8 mouse cellular contexts compared by ENCODE assay signal in the genomic region with DNA sequence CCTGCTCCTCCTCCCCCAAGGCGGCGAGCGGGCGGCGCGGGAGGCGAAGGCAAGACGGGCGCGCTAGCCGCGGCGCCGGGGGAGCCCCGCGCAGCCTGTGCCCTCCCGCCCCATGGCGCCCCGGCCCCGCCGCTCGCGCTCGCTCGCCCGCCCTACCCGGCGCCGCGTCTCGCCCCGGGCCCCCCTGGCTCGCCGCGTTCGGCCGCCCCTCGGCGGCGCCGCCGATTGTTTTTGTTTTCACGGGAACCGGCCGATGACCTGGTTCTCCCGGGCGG. TPM values are rescaled to one million over a fixed set of nuclear protein-coding genes. Genes with fewer than 3 reads are reported as not detected.
A peak's percentile ranks its signal among the peaks of the same experiment; 100 is the strongest.
DNase-seq lines count a peak whose midpoint lies in the region; ATAC-seq and TF ChIP-seq lines count a peak whose summit lies in the region.

No protein-coding gene starts in this region.

- H3K4me3 ChIP-seq in left cerebral cortex, adult 2 months: peak overlapping the region; percentile 79
- peak overlapping the region; percentile 98 for H3K4me3 ChIP-seq in embryonic facial prominence, embryonic 10.5 days
- peak overlapping the region; percentile 94 for H3K4me3 ChIP-seq in hindbrain, postnatal 0 days (ENCODE audit: low read length)
- H3K4me3 ChIP-seq in midbrain, postnatal 0 days (ENCODE audit: low read depth, low read length): peak overlapping the region; percentile 88

- H3K36me3 ChIP-seq in embryonic facial prominence, embryonic 10.5 days (replicated peaks): no peaks in the 10 kb centered on the region
- no peaks in the 10 kb centered on the region for H3K36me3 ChIP-seq in hindbrain, postnatal 0 days (ENCODE audit: insufficient read depth, low read length)
- no peaks in the 10 kb centered on the region for H3K36me3 ChIP-seq in midbrain, postnatal 0 days (ENCODE audit: insufficient read depth, low read length)

- intact Hi-C loops in left cerebral cortex, adult 2 months (cut with DNase I): loop anchor here (1.0 to 5.0 kb wide), 5 partner anchors 53 to 362 kb away; a partner anchor contains a TSS
- intact Hi-C loops in left cerebral cortex, postnatal 4 days (cut with DNase I): loop anchor here (5.0 kb wide), 1 partner anchor 52 kb away; a partner anchor contains a TSS

- no peak for ATAC-seq in hindbrain, postnatal 0 days
- ATAC-seq in midbrain, postnatal 0 days (ENCODE audit: low FRiP score): peak; percentile 50

- no peaks in the 10 kb centered on the region for H3K9me3 ChIP-seq in embryonic facial prominence, embryonic 10.5 days
- H3K9me3 ChIP-seq in hindbrain, postnatal 0 days (ENCODE audit: low read length): no peaks in the 10 kb centered on the region
- no peaks in the 10 kb centered on the region for H3K9me3 ChIP-seq in midbrain, postnatal 0 days (ENCODE audit: low read length)

- 1% methylated on average over 42 of the region's 47 CpGs for WGBS in embryonic facial prominence, embryonic 10.5 days
- 0% methylated on average over 23 of the region's 47 CpGs for WGBS in hindbrain, postnatal 0 days
- 0% methylated on average over 30 of the region's 47 CpGs for WGBS in midbrain, postnatal 0 days

- peak overlapping the region; percentile 94 for H3K9ac ChIP-seq in hindbrain, postnatal 0 days (replicated peaks; ENCODE audit: low read length)
- H3K9ac ChIP-seq in midbrain, postnatal 0 days (replicated peaks; ENCODE audit: low read length, poor library complexity, severe bottlenecking): peak overlapping the region; percentile 95

- H3K4me2 ChIP-seq in hindbrain, postnatal 0 days (ENCODE audit: low read depth, low read length): peak overlapping the region; percentile 80
- peak overlapping the region; percentile 60 for H3K4me2 ChIP-seq in midbrain, postnatal 0 days (ENCODE audit: low read depth, low read length, poor library complexity, severe bottlenecking)

- H3K4me1 ChIP-seq in embryonic facial prominence, embryonic 10.5 days: peaks cover 41% of the 10 kb centered on the region
- H3K4me1 ChIP-seq in hindbrain, postnatal 0 days (ENCODE audit: insufficient read depth, low read length): peaks cover 9% of the 10 kb centered on the region
- H3K4me1 ChIP-seq in midbrain, postnatal 0 days (ENCODE audit: insufficient read depth, low read length): peaks cover 11% of the 10 kb centered on the region

- peak overlapping the region; percentile 92 for H3K27ac ChIP-seq in left cerebral cortex, adult 2 months
- peak overlapping the region; percentile 96 for H3K27ac ChIP-seq in embryonic facial prominence, embryonic 10.5 days (replicated peaks)
- H3K27ac ChIP-seq in hindbrain, postnatal 0 days: peak overlapping the region; percentile 99
- H3K27ac ChIP-seq in midbrain, postnatal 0 days (ENCODE audit: low read depth, low read length): peak overlapping the region; percentile 96

- no peak for DNase-seq in left cerebral cortex, adult 2 months (ENCODE audit: extremely low spot score in 1 of 2, low spot score in 2 of 2)
- no peak for DNase-seq in left cerebral cortex, postnatal 4 days
- DNase-seq in embryonic facial prominence, embryonic 10.5 days (ENCODE audit: low spot score): no peak
- DNase-seq in hindbrain, postnatal 0 days (ENCODE audit: low spot score): no peak
- no peak for DNase-seq in midbrain, postnatal 0 days (ENCODE audit: low spot score)
- DNase-seq in spleen, adult 12 weeks (ENCODE audit: low spot score): no peak
- no peak for DNase-seq in B cell, adult 2 months
- no peak for DNase-seq in yolk sac, embryonic 10.5 days (ENCODE audit: low spot score)

- TF ChIP-seq CTCF in left cerebral cortex, adult 2 months (IDR thresholded peaks at IDR 0.05): no peak
- no peak for TF ChIP-seq CTCF in hindbrain, postnatal 0 days (IDR thresholded peaks at IDR 0.05; ENCODE audit: low read depth)
- TF ChIP-seq CTCF in midbrain, postnatal 0 days (IDR thresholded peaks at IDR 0.05): no peak

- H3K27me3 ChIP-seq in embryonic facial prominence, embryonic 10.5 days (replicated peaks; ENCODE audit: low read depth, poor library complexity, severe bottlenecking): no peaks in the 10 kb centered on the region
- H3K27me3 ChIP-seq in hindbrain, postnatal 0 days (ENCODE audit: insufficient read depth, low read length): no peaks in the 10 kb centered on the region
- H3K27me3 ChIP-seq in midbrain, postnatal 0 days (ENCODE audit: insufficient read depth, low read length): no peaks in the 10 kb centered on the region

RNA-seq across cellular contexts. Expression of a gene that starts 0.3 kb away (rescaled TPM):
- 100 to 1,000 TPM; 101 to 103 TPM for total RNA-seq in left cerebral cortex, adult 2 months (2021)
- 10 to 100 TPM; 53.5 to 54.3 TPM for total RNA-seq in left cerebral cortex, postnatal 4 days (2021)
- 12.3 and 13.6 TPM in 2 replicates for polyA plus RNA-seq in embryonic facial prominence, embryonic 10.5 days (2016; fragmentation: Nextera tagmentation; extraction: Ambion mirVana)
- total RNA-seq in hindbrain, postnatal 0 days (2014; rRNA removed): 44.9 and 46.1 TPM in 2 replicates
- polyA plus RNA-seq in hindbrain, postnatal 0 days (2015; fragmentation: Nextera tagmentation; extraction: Ambion mirVana): 8.6 TPM in 2 replicates
- total RNA-seq in midbrain, postnatal 0 days (2014; rRNA removed): 41.8 and 54.7 TPM in 2 replicates
- polyA plus RNA-seq in midbrain, postnatal 0 days (2015; fragmentation: Nextera tagmentation; extraction: Ambion mirVana): 6.5 and 7.8 TPM in 2 replicates

RNA-seq across cellular contexts. Expression of a gene that starts 53.5 kb away (rescaled TPM):
- 10 to 100 TPM; 50.9 to 54.8 TPM for total RNA-seq in left cerebral cortex, adult 2 months (2021)
- 10 to 100 TPM; 43.9 to 45.4 TPM for total RNA-seq in left cerebral cortex, postnatal 4 days (2021)
- polyA plus RNA-seq in embryonic facial prominence, embryonic 10.5 days (2016; fragmentation: Nextera tagmentation; extraction: Ambion mirVana): 10.9 TPM in 2 replicates
- 27.9 and 30.4 TPM in 2 replicates for total RNA-seq in hindbrain, postnatal 0 days (2014; rRNA removed)
- polyA plus RNA-seq in hindbrain, postnatal 0 days (2015; fragmentation: Nextera tagmentation; extraction: Ambion mirVana): 23.2 and 25.5 TPM in 2 replicates
- 33.9 and 39.6 TPM in 2 replicates for total RNA-seq in midbrain, postnatal 0 days (2014; rRNA removed)
- polyA plus RNA-seq in midbrain, postnatal 0 days (2015; fragmentation: Nextera tagmentation; extraction: Ambion mirVana): 21.5 and 23.2 TPM in 2 replicates
